Mouse (Mus musculus) ES-Bruce4 (cell line): ENCODE results near the gene Tgfbrap1.

ENCODE experiments used
- CTCF ChIP-seq: IDR thresholded peaks from one replicate; pipeline ENCODE4 v1.8.1; 2011; ENCODE audit warnings: low read depth, low read length
- POLR2A ChIP-seq: IDR thresholded peaks from one replicate; pipeline ENCODE4 v1.8.1; 2011; ENCODE audit warnings: low read length; ENCODE audit not compliant: insufficient read depth

GRCm38 (mm10) chr1:43124726-43125125 lies 26.3 kb upstream of the Tgfbrap1 start:
- TF ChIP-seq CTCF (no peak), POLR2A (no peak)
